Mouse (Mus musculus): ENCODE measurements around the gene Ehhadh.
"Not testable (repeated sequence)": the region's sequence is repeated elsewhere in the genome, so short reads cannot be mapped to it uniquely, and the experiment has no call there.

Gene Ehhadh

GRCm38 (mm10) chr16:21794697-21795045, 7.1 kb upstream of the Ehhadh start:
- no peak for DNase-seq (ENCODE audit: low read depth, low spot score)

- peak; percentile 96 for DNase-seq (ENCODE audit: low read depth, low spot score)
Measured at GRCm38 (mm10) chr16:21793875-21794696, 6.5 kb upstream of the Ehhadh start, which contains the start of gene Map3k13. Gene Map3k13, plus strand, starts transcription at chr16:21794346.

GRCm38 (mm10) chr16:21793080-21793810, 5.6 kb upstream of the Ehhadh start:
- DNase-seq (ENCODE audit: low read depth, low spot score) = not testable (repeated sequence)

GRCm38 (mm10) chr16:21791779-21792178, 4.2 kb upstream of the Ehhadh start:
- no peak for DNase-seq (ENCODE audit: low read depth, low spot score)

- DNase-seq (ENCODE audit: low read depth, low spot score) = no peak
Measured at GRCm38 (mm10) chr16:21790469-21790868, 2.9 kb upstream of the Ehhadh start.

GRCm38 (mm10) chr16:21789180-21789579, 1.6 kb upstream of the Ehhadh start:
- no peak for DNase-seq (ENCODE audit: low read depth, low spot score)

GRCm38 (mm10) chr16:21788581-21788980, 974 bp upstream of the Ehhadh start:
- no peak for DNase-seq (ENCODE audit: low read depth, low spot score)

GRCm38 (mm10) chr16:21786317-21786716, 1.3 kb downstream of the Ehhadh start:
- no peak for DNase-seq (ENCODE audit: low read depth, low spot score)

- no peak for DNase-seq (ENCODE audit: low read depth, low spot score)
Measured at GRCm38 (mm10) chr16:21785000-21785399, 2.6 kb downstream of the Ehhadh start.

GRCm38 (mm10) chr16:21782807-21783206, 4.8 kb downstream of the Ehhadh start:
- no peak for DNase-seq (ENCODE audit: low read depth, low spot score)

- DNase-seq (ENCODE audit: low read depth, low spot score) = no peak
Measured at GRCm38 (mm10) chr16:21781895-21782294, 5.7 kb downstream of the Ehhadh start.

- DNase-seq (ENCODE audit: low read depth, low spot score) = no peak
Measured at GRCm38 (mm10) chr16:21781277-21781676, 6.3 kb downstream of the Ehhadh start.

- DNase-seq (ENCODE audit: low read depth, low spot score) = no peak
Measured at GRCm38 (mm10) chr16:21779149-21779548, 8.5 kb downstream of the Ehhadh start.

- DNase-seq (ENCODE audit: low read depth, low spot score) = no peak
Measured at GRCm38 (mm10) chr16:21778293-21778866, 9.2 kb downstream of the Ehhadh start.

GRCm38 (mm10) chr16:21774725-21775124, 12.9 kb downstream of the Ehhadh start:
- DNase-seq (ENCODE audit: low read depth, low spot score) = no peak

GRCm38 (mm10) chr16:21769667-21770066, 17.9 kb downstream of the Ehhadh start:
- DNase-seq (ENCODE audit: low read depth, low spot score) = no peak

GRCm38 (mm10) chr16:21768255-21768654, 19.4 kb downstream of the Ehhadh start:
- no peak for DNase-seq (ENCODE audit: low read depth, low spot score)

GRCm38 (mm10) chr16:21758447-21758846, 29.2 kb downstream of the Ehhadh start:
- DNase-seq (ENCODE audit: low read depth, low spot score) = no peak

- DNase-seq (ENCODE audit: low read depth, low spot score) = no peak
Measured at GRCm38 (mm10) chr16:21743401-21743800, 44.2 kb downstream of the Ehhadh start.

GRCm38 (mm10) chr16:21742898-21743297, 44.7 kb downstream of the Ehhadh start:
- DNase-seq (ENCODE audit: low read depth, low spot score) = no peak

- DNase-seq (ENCODE audit: low read depth, low spot score) = no peak
Measured at GRCm38 (mm10) chr16:21742191-21742870, 45.3 kb downstream of the Ehhadh start.

- DNase-seq (ENCODE audit: low read depth, low spot score) = no peak
Measured at GRCm38 (mm10) chr16:21741542-21741941, 46.1 kb downstream of the Ehhadh start.
